ENCODE assay signal across 22 mouse cellular contexts in the genomic region with DNA sequence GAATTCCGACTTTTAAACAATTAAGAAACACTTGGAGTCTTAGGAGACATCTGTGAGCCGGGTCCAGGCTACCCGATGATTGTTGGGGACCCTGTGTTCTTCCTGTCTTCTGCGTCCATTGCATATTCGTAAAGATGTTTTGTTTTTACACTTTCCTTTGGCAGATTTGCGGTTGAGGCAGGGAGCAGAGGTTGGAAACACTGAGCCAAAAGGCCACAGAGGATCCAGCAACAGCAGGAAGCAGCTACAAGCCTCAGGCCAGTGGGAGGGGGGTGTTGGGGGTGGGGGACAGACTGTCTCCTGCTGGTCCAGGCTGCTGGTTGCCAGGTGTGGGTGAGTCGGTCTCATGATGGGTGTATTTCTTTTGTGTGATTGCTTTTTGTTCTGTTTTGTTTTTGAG.
DNase-seq lines count a peak whose midpoint lies in the region; ATAC-seq and TF ChIP-seq lines count a peak whose summit lies in the region.
"Had no signal": no experiment of that assay in that cellular context is flagged by ENCODE, and none has a peak within 500 bp of the region (broad histone marks: within the 10 kb centered on the region; RNA-seq: fewer than 3 reads in every experiment).

No protein-coding gene starts in this region.

- TF ChIP-seq CTCF in kidney, adult 2 months (conservative IDR thresholded peaks at IDR 0.05; ENCODE audit: insufficient read depth, insufficient read length, low read depth, low read length): no peak
- TF ChIP-seq CTCF in stomach, postnatal 0 days (IDR thresholded peaks at IDR 0.05; ENCODE audit: low read depth): no peak

- no peak for DNase-seq in heart, adult 11 months
- peak; percentile 42 for DNase-seq in kidney, adult 2 months
- no peak for DNase-seq in stomach, postnatal 0 days (ENCODE audit: low spot score)
- DNase-seq: adrenal gland, postnatal 14 days; cerebellum, adult 2 months; cerebellum, postnatal 25 days; embryo, embryonic 11 days; gastrocnemius, postnatal 36 days; heart, postnatal 36 days; lung, adult 18-20 months; lung, postnatal 10 days had no signal

- H3K4me2 ChIP-seq in heart, embryonic 12.5 days: no peak overlapping the region
- H3K4me2 ChIP-seq in kidney, embryonic 14.5 days (replicated peaks; ENCODE audit: low read depth, low read length): no peak overlapping the region
- no peak overlapping the region for H3K4me2 ChIP-seq in stomach, embryonic 15.5 days
- H3K4me2 ChIP-seq in stomach, postnatal 0 days (replicated peaks; ENCODE audit: low read depth): no peak overlapping the region
- H3K4me2 ChIP-seq: embryonic facial prominence, embryonic 15.5 days; heart, embryonic 15.5 days; limb, embryonic 13.5 days; liver, embryonic 12.5 days; midbrain, embryonic 11.5 days; neural tube, embryonic 15.5 days had no signal

- no peak for ATAC-seq in heart, embryonic 12.5 days (ENCODE audit: insufficient number of reproducible peaks, low FRiP score)
- ATAC-seq in kidney, embryonic 14.5 days (ENCODE audit: low FRiP score, low TSS enrichment): no peak
- no peak for ATAC-seq in stomach, embryonic 15.5 days (ENCODE audit: insufficient read depth, low FRiP score, low read depth)
- no peak for ATAC-seq in stomach, postnatal 0 days (ENCODE audit: low FRiP score, low TSS enrichment)
- ATAC-seq in frontal cortex, adult (ENCODE audit: low TSS enrichment): no peak
- ATAC-seq: CD4-positive, CD25-positive, alpha-beta regulatory T cell, adult 4 months; liver, embryonic 12.5 days had no signal

- WGBS in heart, embryonic 12.5 days: 60% methylated on average over 7 of the region's 7 CpGs
- 62% methylated on average over 7 of the region's 7 CpGs for WGBS in kidney, adult 2 months
- WGBS in kidney, embryonic 14.5 days: 42% methylated on average over 7 of the region's 7 CpGs
- 47% methylated on average over 7 of the region's 7 CpGs for WGBS in stomach, embryonic 15.5 days
- 49% methylated on average over 7 of the region's 7 CpGs for WGBS in stomach, postnatal 0 days

- peaks cover 8% of the 10 kb centered on the region for H3K4me1 ChIP-seq in heart, embryonic 12.5 days (replicated peaks)
- H3K4me1 ChIP-seq in kidney, adult 2 months (ENCODE audit: control insufficient read depth, insufficient read depth, low read length): no peaks in the 10 kb centered on the region
- H3K4me1 ChIP-seq in kidney, embryonic 14.5 days (ENCODE audit: control insufficient read depth, insufficient read depth, low read length): peaks cover 13% of the 10 kb centered on the region
- peaks cover 18% of the 10 kb centered on the region for H3K4me1 ChIP-seq in stomach, embryonic 15.5 days
- H3K4me1 ChIP-seq in stomach, postnatal 0 days (replicated peaks; ENCODE audit: control insufficient read depth, insufficient read depth): no peaks in the 10 kb centered on the region
- H3K4me1 ChIP-seq: liver, embryonic 12.5 days had no signal

- H3K9ac ChIP-seq in heart, embryonic 12.5 days: 0 out of 2 replicates have a peak overlapping the region, but pooled peaks have one; percentile 25
- no peak overlapping the region for H3K9ac ChIP-seq in kidney, embryonic 14.5 days (ENCODE audit: low read depth, low read length)
- H3K9ac ChIP-seq in stomach, embryonic 15.5 days: no peak overlapping the region
- H3K9ac ChIP-seq in stomach, postnatal 0 days (ENCODE audit: low read length): no peak overlapping the region
- H3K9ac ChIP-seq: embryonic facial prominence, embryonic 15.5 days; heart, embryonic 15.5 days; limb, embryonic 13.5 days; liver, embryonic 12.5 days; neural tube, embryonic 15.5 days had no signal

- no peaks in the 10 kb centered on the region for H3K36me3 ChIP-seq in heart, embryonic 12.5 days
- H3K36me3 ChIP-seq in kidney, adult 2 months (ENCODE audit: control insufficient read depth, insufficient read depth, low read length): no peaks in the 10 kb centered on the region
- no peaks in the 10 kb centered on the region for H3K36me3 ChIP-seq in kidney, embryonic 14.5 days (ENCODE audit: control insufficient read depth, insufficient read depth, low read length)
- no peaks in the 10 kb centered on the region for H3K36me3 ChIP-seq in stomach, embryonic 15.5 days
- no peaks in the 10 kb centered on the region for H3K36me3 ChIP-seq in stomach, postnatal 0 days (ENCODE audit: control insufficient read depth, insufficient read depth, low read length)
- H3K36me3 ChIP-seq: embryonic facial prominence, embryonic 15.5 days; heart, embryonic 15.5 days; limb, embryonic 13.5 days; liver, embryonic 12.5 days; neural tube, embryonic 15.5 days had no signal

- no peak for TF ChIP-seq EP300 in stomach, postnatal 0 days (optimal IDR thresholded peaks at IDR 0.05)

- 0 out of 2 replicates have a peak, but pooled peaks cover 3% of the 10 kb centered on the region for H3K9me3 ChIP-seq in heart, embryonic 12.5 days (replicated peaks)
- H3K9me3 ChIP-seq in kidney, embryonic 14.5 days (ENCODE audit: control insufficient read depth, low read length): no peaks in the 10 kb centered on the region
- H3K9me3 ChIP-seq in stomach, embryonic 15.5 days: no peaks in the 10 kb centered on the region
- H3K9me3 ChIP-seq in stomach, postnatal 0 days (ENCODE audit: control insufficient read depth, low read length): no peaks in the 10 kb centered on the region
- H3K9me3 ChIP-seq: embryonic facial prominence, embryonic 15.5 days; heart, embryonic 15.5 days; liver, embryonic 12.5 days; neural tube, embryonic 15.5 days had no signal

- TF ChIP-seq POLR2A in kidney, adult 2 months (IDR thresholded peaks at IDR 0.05; ENCODE audit: low read depth, low read length): no peak

- H3K27ac ChIP-seq in heart, embryonic 12.5 days (ENCODE audit: poor library complexity, severe bottlenecking): no peak overlapping the region
- H3K27ac ChIP-seq in kidney, adult 2 months (ENCODE audit: insufficient read depth, low read depth, low read length): no peak overlapping the region
- H3K27ac ChIP-seq in kidney, embryonic 14.5 days (ENCODE audit: low read depth, low read length): no peak overlapping the region
- H3K27ac ChIP-seq in stomach, embryonic 15.5 days: 0 out of 2 replicates have a peak overlapping the region, but pooled peaks have one; percentile 27
- H3K27ac ChIP-seq in stomach, postnatal 0 days (replicated peaks): no peak overlapping the region
- H3K27ac ChIP-seq: embryonic facial prominence, embryonic 15.5 days; heart, embryonic 15.5 days; limb, embryonic 13.5 days; liver, embryonic 12.5 days; neural tube, embryonic 15.5 days had no signal

- H3K27me3 ChIP-seq in heart, embryonic 12.5 days (replicated peaks): peaks cover 65% of the 10 kb centered on the region
- H3K27me3 ChIP-seq in kidney, adult 2 months (replicated peaks; ENCODE audit: control insufficient read depth, insufficient read depth, low read length): no peaks in the 10 kb centered on the region
- H3K27me3 ChIP-seq in kidney, embryonic 14.5 days (ENCODE audit: control insufficient read depth, insufficient read depth, low read length): peaks cover 4% of the 10 kb centered on the region; the same call in 1 of the 2 replicates
- peaks cover 6% of the 10 kb centered on the region; the same call in 1 of the 2 replicates for H3K27me3 ChIP-seq in stomach, embryonic 15.5 days (replicated peaks)
- no peaks in the 10 kb centered on the region for H3K27me3 ChIP-seq in stomach, postnatal 0 days (ENCODE audit: control insufficient read depth, insufficient read depth, low read length)
- H3K27me3 ChIP-seq: embryonic facial prominence, embryonic 15.5 days; neural tube, embryonic 15.5 days had no signal

- no peak overlapping the region for H3K4me3 ChIP-seq in heart, embryonic 12.5 days
- H3K4me3 ChIP-seq in kidney, adult 2 months (ENCODE audit: insufficient read depth, low read depth, low read length): no peak overlapping the region
- H3K4me3 ChIP-seq in kidney, embryonic 14.5 days (ENCODE audit: low read length): no peak overlapping the region
- no peak overlapping the region for H3K4me3 ChIP-seq in stomach, embryonic 15.5 days (replicated peaks)
- H3K4me3 ChIP-seq in stomach, postnatal 0 days (ENCODE audit: low read depth, low read length): no peak overlapping the region
- H3K4me3 ChIP-seq: embryonic facial prominence, embryonic 15.5 days; heart, embryonic 15.5 days; limb, embryonic 13.5 days; liver, embryonic 12.5 days; neural tube, embryonic 15.5 days had no signal
